Mouse (Mus musculus) ovary, adult 18-20 months (tissue): Measurements from ENCODE around the gene Dgkd.

Experiments
- DNase-seq: peaks from one replicate; pipeline ENCODE4 v3.0.0; 2022; ENCODE audit warnings: low spot score, mixed read lengths

The Dgkd gene

GRCm38 (mm10) chr1:87880856-87881255, 27.8 kb downstream of the Dgkd start:
- no peak for DNase-seq

- DNase-seq = no peak
Observed at GRCm38 (mm10) chr1:87881726-87882125, 28.6 kb downstream of the Dgkd start.

GRCm38 (mm10) chr1:87882554-87882953, 29.5 kb downstream of the Dgkd start:
- no peak for DNase-seq

GRCm38 (mm10) chr1:87890960-87891359, 37.9 kb downstream of the Dgkd start:
- no peak for DNase-seq

- DNase-seq = no peak
Observed at GRCm38 (mm10) chr1:87891634-87892033, 38.5 kb downstream of the Dgkd start.

- no peak for DNase-seq
Observed at GRCm38 (mm10) chr1:87892499-87892898, 39.4 kb downstream of the Dgkd start.

- DNase-seq = no peak
Observed at GRCm38 (mm10) chr1:87893414-87893813, 40.3 kb downstream of the Dgkd start.

GRCm38 (mm10) chr1:87896921-87897320, 43.8 kb downstream of the Dgkd start:
- DNase-seq = no peak

GRCm38 (mm10) chr1:87899701-87900100, 46.6 kb downstream of the Dgkd start:
- no peak for DNase-seq

GRCm38 (mm10) chr1:87900979-87901378, 47.9 kb downstream of the Dgkd start:
- DNase-seq = no peak

- DNase-seq = no peak
Observed at GRCm38 (mm10) chr1:87902186-87902585, 49.1 kb downstream of the Dgkd start.

GRCm38 (mm10) chr1:87906361-87906956, 53.4 kb downstream of the Dgkd start:
- no peak for DNase-seq

- no peak for DNase-seq
Observed at GRCm38 (mm10) chr1:87908006-87908405, 54.9 kb downstream of the Dgkd start.

- DNase-seq = no peak
Observed at GRCm38 (mm10) chr1:87908736-87909135, 55.6 kb downstream of the Dgkd start.

- no peak for DNase-seq
Observed at GRCm38 (mm10) chr1:87909565-87909964, 56.5 kb downstream of the Dgkd start.

- DNase-seq = no peak
Observed at GRCm38 (mm10) chr1:87910428-87910827, 57.3 kb downstream of the Dgkd start.

GRCm38 (mm10) chr1:87913356-87913755, 60.3 kb downstream of the Dgkd start:
- no peak for DNase-seq

GRCm38 (mm10) chr1:87917361-87917760, 64.3 kb downstream of the Dgkd start:
- no peak for DNase-seq

GRCm38 (mm10) chr1:87918061-87918460, 65.0 kb downstream of the Dgkd start:
- no peak for DNase-seq

- no peak for DNase-seq
Observed at GRCm38 (mm10) chr1:87920056-87920614, 67.0 kb downstream of the Dgkd start.

GRCm38 (mm10) chr1:87922666-87923065, 69.6 kb downstream of the Dgkd start:
- DNase-seq = no peak

- DNase-seq = no peak
Observed at GRCm38 (mm10) chr1:87924888-87925287, 71.8 kb downstream of the Dgkd start.

GRCm38 (mm10) chr1:87929730-87930129, 76.6 kb downstream of the Dgkd start:
- DNase-seq = no peak

- DNase-seq = no peak
Observed at GRCm38 (mm10) chr1:87933051-87933450, 80.0 kb downstream of the Dgkd start.
